Mouse (Mus musculus) kidney, embryonic 14.5 days (tissue): Measurements from ENCODE around the gene Ptpn13. TPM values are rescaled to one million over a fixed set of nuclear protein-coding genes. Genes with fewer than 3 reads are reported as not detected.

Source experiments
- ATAC-seq: fragments of 200-750 bp; cut with Nextera tagmentation; 2 replicates; pipeline ENCODE4 v1.8.0; 2017; ENCODE audit warnings: moderate number of reproducible peaks, mild to moderate bottlenecking, moderate TSS enrichment, moderate library complexity; ENCODE audit not compliant: low FRiP score, low TSS enrichment
- H3K27ac ChIP-seq: fragments of 300-500 bp; sonication (generic); 2 replicates; pipeline ENCODE4 v1.5.1; 2014; ENCODE audit warnings: low read depth, mild to moderate bottlenecking, low read length, moderate library complexity, mixed read lengths
- H3K27me3 ChIP-seq: fragments of 300-500 bp; sonication (generic); 2 replicates; pipeline ENCODE4 v1.6.1; 2014; ENCODE audit warnings: mild to moderate bottlenecking, low read length; ENCODE audit not compliant: control insufficient read depth, insufficient read depth
- H3K36me3 ChIP-seq: fragments of 300-500 bp; sonication (generic); 2 replicates; pipeline ENCODE4 v1.6.1; 2014; ENCODE audit warnings: low read length, mixed read lengths; ENCODE audit not compliant: control insufficient read depth, insufficient read depth
- H3K4me1 ChIP-seq: fragments of 300-500 bp; sonication (generic); 2 replicates; pipeline ENCODE4 v1.6.1; 2014; ENCODE audit warnings: low read length, mixed read lengths; ENCODE audit not compliant: control insufficient read depth, insufficient read depth
- H3K4me2 ChIP-seq: fragments of 300-500 bp; sonication (generic); replicated peaks from 2 replicates; pipeline ENCODE4 v1.6.1; 2014; ENCODE audit warnings: low read depth, mild to moderate bottlenecking, low read length
- H3K4me3 ChIP-seq: fragments of 300-500 bp; sonication (generic); 2 replicates; pipeline ENCODE4 v1.5.1; 2014; ENCODE audit warnings: mild to moderate bottlenecking, low read length
- H3K9ac ChIP-seq: fragments of 300-500 bp; sonication (generic); 2 replicates; pipeline ENCODE4 v1.6.1; 2014; ENCODE audit warnings: low read depth, mild to moderate bottlenecking, low read length, moderate library complexity
- H3K9me3 ChIP-seq: fragments of 300-500 bp; sonication (generic); 2 replicates; pipeline ENCODE4 v1.6.1; 2016; ENCODE audit warnings: low read length; ENCODE audit not compliant: control insufficient read depth
- WGBS: fragments of 180-500 bp; shearing (Covaris S2); extraction: QIAGEN DNeasy Blood & Tissue Kit; methylation state at CpG from one replicate; pipeline ENCODE4 v1.1.7; 2014; 5-methylcytosine and 5-hydroxymethylcytosine counted together
- polyA plus RNA-seq: library from polyadenylated mRNA; unstranded; fragments of >200 nt; fragmentation: Nextera tagmentation; extraction: Ambion mirVana; gene quantifications from 2 replicates; pipeline ENCODE4 v1.2.1, GENCODE M21; 2014

Gene Ptpn13
- polyA plus RNA-seq, 1 experiment from 2014 or later: 42.5 TPM

DNA sequence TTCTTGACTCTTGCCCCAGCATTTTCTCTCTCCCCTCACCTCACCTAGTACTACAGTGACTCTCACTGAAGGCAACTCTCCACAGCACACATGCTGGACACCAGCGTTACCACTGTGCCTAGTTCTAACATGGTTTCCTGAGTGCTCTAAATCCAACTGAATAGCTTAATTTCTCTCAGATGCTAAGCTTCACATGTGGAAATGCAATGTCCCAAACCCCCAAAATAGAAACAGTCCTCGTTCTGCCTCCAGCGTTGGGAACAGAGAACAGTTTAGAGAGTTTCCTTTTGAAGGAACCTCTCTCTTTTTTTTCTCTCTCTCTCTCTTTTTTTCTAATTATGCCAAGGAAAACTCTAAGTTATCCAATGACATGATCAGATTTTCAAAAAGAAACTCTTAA is 6.5 kb downstream of the Ptpn13 start:
- H3K4me1 ChIP-seq: peaks cover 15% of the 10 kb centered on the region
- H3K27ac ChIP-seq: no peak overlapping the region
- no peak for ATAC-seq

GRCm38 (mm10) chr5:103436039-103436944 is 11.3 kb downstream of the Ptpn13 start:
- WGBS: 4% methylated on average over 19 of the region's 19 CpGs
- Histone ChIP-seq H3K36me3 (no peaks in the 10 kb centered on the region), H3K4me3 (peak overlapping the region; percentile 15; the same call in 1 of the 2 replicates), H3K9me3 (no peaks in the 10 kb centered on the region), H3K27me3 (no peaks in the 10 kb centered on the region), H3K4me2 (peak overlapping the region; percentile 37), H3K4me1 (peaks cover 15% of the 10 kb centered on the region), H3K9ac (0 out of 2 replicates have a peak overlapping the region, but pooled peaks have one; percentile 33), H3K27ac (peak overlapping the region; percentile 66)
- ATAC-seq: peak; percentile 66

More for the DNA sequence above, 6.5 kb downstream of the Ptpn13 start:
- WGBS: 74% methylated on average over 3 of the region's 3 CpGs
- H3K27me3 ChIP-seq: no peaks in the 10 kb centered on the region
- H3K9me3 ChIP-seq: no peaks in the 10 kb centered on the region
- no peak overlapping the region for H3K4me3 ChIP-seq
- no peaks in the 10 kb centered on the region for H3K36me3 ChIP-seq
- H3K4me2 ChIP-seq: no peak overlapping the region
- no peak overlapping the region for H3K9ac ChIP-seq

GRCm38 (mm10) chr5:103437714-103438113 is 12.7 kb downstream of the Ptpn13 start:
- ATAC-seq: no peak
- Histone ChIP-seq H3K27ac (no peak overlapping the region), H3K4me3 (no peak overlapping the region), H3K9me3 (no peaks in the 10 kb centered on the region), H3K27me3 (no peaks in the 10 kb centered on the region), H3K4me2 (no peak overlapping the region), H3K9ac (no peak overlapping the region), H3K4me1 (peaks cover 15% of the 10 kb centered on the region), H3K36me3 (no peaks in the 10 kb centered on the region)
- WGBS: 68% methylated on average over 3 of the region's 3 CpGs

GRCm38 (mm10) chr5:103439171-103439570 is 14.2 kb downstream of the Ptpn13 start:
- WGBS: 85% methylated on average over 11 of the region's 11 CpGs
- ATAC-seq: no peak
- Histone ChIP-seq H3K27me3 (no peaks in the 10 kb centered on the region), H3K4me2 (no peak overlapping the region), H3K27ac (no peak overlapping the region), H3K9me3 (no peaks in the 10 kb centered on the region), H3K36me3 (no peaks in the 10 kb centered on the region), H3K4me3 (no peak overlapping the region), H3K4me1 (peaks cover 15% of the 10 kb centered on the region), H3K9ac (no peak overlapping the region)

DNA sequence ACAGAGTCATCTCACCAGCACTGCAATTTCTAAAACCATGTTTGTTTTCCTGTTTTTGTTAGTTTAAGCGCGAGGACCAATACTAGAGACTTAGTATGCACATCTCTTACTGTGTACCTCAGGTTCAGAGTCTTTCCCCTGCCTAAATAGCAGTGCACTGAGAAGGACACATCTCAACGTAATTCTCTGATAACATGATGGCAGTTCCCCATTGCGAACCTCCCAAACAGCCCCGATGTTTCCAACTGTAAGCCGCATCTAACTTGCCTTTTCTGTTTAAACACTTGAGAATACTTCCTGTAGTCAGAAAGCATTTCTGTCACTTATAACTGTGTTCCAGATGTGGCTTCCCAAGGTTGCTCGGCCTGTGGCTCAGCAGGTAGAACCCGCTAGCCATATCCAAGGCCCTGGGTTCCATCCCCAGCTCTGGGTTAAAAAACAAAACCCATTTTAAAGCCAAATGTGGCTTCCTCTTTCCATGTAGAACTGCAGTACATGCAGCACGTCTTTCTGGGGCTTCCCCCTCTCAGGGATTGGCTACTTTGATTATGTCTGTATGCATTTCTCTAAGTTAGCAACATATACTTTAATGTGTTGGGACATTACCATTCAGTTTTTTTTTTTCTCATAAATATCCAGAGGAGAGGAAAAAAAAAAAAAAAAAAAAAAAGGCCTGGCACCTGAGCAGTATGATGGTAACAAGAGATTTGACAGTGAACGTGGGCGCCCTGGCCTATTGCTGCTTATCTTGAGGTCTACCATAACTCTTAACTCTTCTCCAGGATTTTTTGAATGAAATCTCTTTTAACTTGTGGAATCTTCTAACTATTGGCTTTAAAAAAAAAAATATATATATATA is 15.7 kb downstream of the Ptpn13 start:
- Histone ChIP-seq H3K4me3 (no peak overlapping the region), H3K4me2 (no peak overlapping the region), H3K36me3 (no peaks in the 10 kb centered on the region), H3K9me3 (no peaks in the 10 kb centered on the region), H3K4me1 (peaks cover 14% of the 10 kb centered on the region), H3K9ac (no peak overlapping the region), H3K27ac (no peak overlapping the region), H3K27me3 (no peaks in the 10 kb centered on the region)
- WGBS: 94% methylated on average over 11 of the region's 11 CpGs
- ATAC-seq: no peak

GRCm38 (mm10) chr5:103441706-103442105 is 16.7 kb downstream of the Ptpn13 start:
- ATAC-seq: no peak
- Histone ChIP-seq H3K27ac (no peak overlapping the region), H3K4me3 (no peak overlapping the region), H3K36me3 (no peaks in the 10 kb centered on the region), H3K4me2 (no peak overlapping the region), H3K9ac (no peak overlapping the region), H3K4me1 (peaks cover 6% of the 10 kb centered on the region; the same call in 1 of the 2 replicates), H3K9me3 (no peaks in the 10 kb centered on the region), H3K27me3 (no peaks in the 10 kb centered on the region)
- WGBS: 55% methylated on average over 4 of the region's 4 CpGs

DNA sequence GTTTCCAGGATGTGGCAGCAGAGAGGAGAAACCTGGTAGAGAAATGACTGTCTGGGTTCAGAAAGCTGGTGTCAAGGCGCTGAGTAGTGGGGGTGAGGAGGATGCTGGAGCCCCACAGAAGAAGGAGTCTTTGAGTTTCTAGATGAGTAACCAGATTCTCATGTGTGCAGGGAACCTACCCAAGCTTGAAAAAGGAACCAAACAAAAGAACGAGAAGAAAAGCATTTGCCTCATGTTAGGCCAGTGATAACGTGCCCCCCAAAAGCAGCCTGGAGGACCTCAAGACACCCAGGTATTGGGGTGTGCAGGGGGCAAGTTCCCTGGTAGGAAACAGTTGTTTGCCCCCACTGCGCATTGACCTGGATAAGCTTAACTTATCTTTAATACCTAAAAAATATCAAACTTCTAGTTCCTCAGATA is 17.3 kb downstream of the Ptpn13 start:
- Histone ChIP-seq H3K9me3 (no peaks in the 10 kb centered on the region), H3K4me1 (peaks cover 4% of the 10 kb centered on the region; the same call in 1 of the 2 replicates), H3K27me3 (no peaks in the 10 kb centered on the region), H3K36me3 (no peaks in the 10 kb centered on the region), H3K4me3 (no peak overlapping the region), H3K27ac (no peak overlapping the region), H3K4me2 (no peak overlapping the region), H3K9ac (no peak overlapping the region)
- no peak for ATAC-seq
- 70% methylated on average over 4 of the region's 4 CpGs for WGBS

DNA sequence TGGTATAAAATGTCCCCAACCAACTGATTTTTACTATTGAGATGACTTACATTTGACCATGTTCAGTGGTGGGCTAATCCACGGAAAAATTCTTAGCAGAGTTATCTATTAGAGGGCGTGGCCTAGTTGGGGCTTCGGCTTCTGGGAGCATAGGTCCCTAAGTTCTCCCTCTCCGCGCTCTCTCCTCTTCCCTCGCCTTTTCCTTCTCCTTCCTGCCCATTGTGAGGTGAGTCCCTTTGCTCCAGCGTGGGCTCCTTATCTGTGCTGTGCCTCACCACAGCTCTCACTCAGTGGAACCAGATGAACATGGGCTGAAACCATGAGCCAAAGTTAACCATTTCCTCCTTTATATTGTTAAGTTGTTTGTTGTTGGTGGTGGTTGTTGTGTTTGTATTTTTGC is 17.9 kb downstream of the Ptpn13 start:
- H3K27me3 ChIP-seq: no peaks in the 10 kb centered on the region
- ATAC-seq: no peak

More for the DNA sequence above, 17.9 kb downstream of the Ptpn13 start:
- Histone ChIP-seq H3K9ac (no peak overlapping the region), H3K4me1 (peaks cover 1% of the 10 kb centered on the region; the same call in 1 of the 2 replicates), H3K4me2 (no peak overlapping the region), H3K27ac (no peak overlapping the region), H3K4me3 (no peak overlapping the region), H3K9me3 (no peaks in the 10 kb centered on the region), H3K36me3 (no peaks in the 10 kb centered on the region)
- WGBS: 86% methylated on average over 7 of the region's 7 CpGs
